Mouse (Mus musculus) liver, adult 2 months (tissue): ENCODE data around the gene Lrrc20. TPM values are rescaled to one million over a fixed set of nuclear protein-coding genes. Genes with fewer than 3 reads are reported as not detected.

Source experiments
- DNase-seq: peaks from one replicate; pipeline ENCODE4 v3.0.0-alpha.2; 2011; ENCODE audit warnings: low read depth, low spot score; ENCODE audit errors: extremely low read depth
- H3K27ac ChIP-seq: fragments of 200-500 bp; replicated peaks from 2 replicates; pipeline ENCODE4 v1.5.1; 2012; ENCODE audit warnings: low read depth, mild to moderate bottlenecking, control low read depth, inconsistent platforms, low read length; ENCODE audit not compliant: insufficient read depth
- H3K27me3 ChIP-seq: fragments of 200-500 bp; 2 replicates; pipeline ENCODE4 v1.6.1; 2012; ENCODE audit warnings: mild to moderate bottlenecking, moderate library complexity, low read length, inconsistent platforms; ENCODE audit not compliant: control insufficient read depth, insufficient read depth
- H3K36me3 ChIP-seq: fragments of 200-500 bp; 2 replicates; pipeline ENCODE4 v1.6.1; 2012; ENCODE audit warnings: low read length, inconsistent platforms; ENCODE audit not compliant: control insufficient read depth, insufficient read depth
- H3K4me1 ChIP-seq: fragments of 200-500 bp; 2 replicates; pipeline ENCODE4 v1.6.1; 2011; ENCODE audit warnings: low read length; ENCODE audit not compliant: control insufficient read depth, insufficient read depth
- H3K4me3 ChIP-seq: fragments of 200-500 bp; 2 replicates; pipeline ENCODE4 v1.5.1; 2011; ENCODE audit warnings: low read depth, mild to moderate bottlenecking, control low read depth, low read length, moderate library complexity; ENCODE audit not compliant: insufficient read depth
- H3K79me2 ChIP-seq: fragments of 200-500 bp; 2 replicates; pipeline ENCODE4 v1.6.1; 2012; ENCODE audit warnings: inconsistent platforms, mild to moderate bottlenecking, low read length, moderate library complexity; ENCODE audit not compliant: control insufficient read depth, insufficient read depth
- H3K9ac ChIP-seq: fragments of 200-500 bp; 2 replicates; pipeline ENCODE4 v1.6.1; 2012; ENCODE audit warnings: low read depth, mild to moderate bottlenecking, control low read depth, inconsistent platforms, low read length
- CTCF ChIP-seq: fragments of 200-500 bp; IDR thresholded peaks from 2 replicates; pipeline ENCODE4 v1.5.1; 2011; ENCODE audit warnings: low read depth, low read length, control low read depth
- POLR2A ChIP-seq: fragments of 200-500 bp; IDR thresholded peaks from 2 replicates; pipeline ENCODE4 v1.6.1; 2011; ENCODE audit warnings: low read length, control low read depth; ENCODE audit not compliant: insufficient read depth; ENCODE audit errors: extremely low read depth
- WGBS: fragments of 180-500 bp; shearing (Covaris S2); methylation state at CpG from one replicate; pipeline ENCODE4 v1.1.7; 2018; 5-methylcytosine and 5-hydroxymethylcytosine counted together
- polyA plus RNA-seq: library from polyadenylated mRNA; depleted of rRNA; stranded (reverse); fragments of >200 nt; gene quantifications from 2 replicates; pipeline ENCODE4 v1.2.3, GENCODE M21; 2012
- total RNA-seq: library from RNA; depleted of rRNA; stranded (reverse); fragments of >200 nt; gene quantifications from 2 replicates; pipeline ENCODE4 v1.2.3, GENCODE M21; 2014

The Lrrc20 gene
- total and polyA plus RNA-seq, 2 experiments: 2.4 to 4.8 TPM

GRCm38 (mm10) chr10:61519491-61519890 is 43.9 kb downstream of the Lrrc20 start:
- Histone ChIP-seq H3K4me3 (no peak overlapping the region), H3K36me3 (no peaks in the 10 kb centered on the region), H3K27me3 (no peaks in the 10 kb centered on the region), H3K9ac (no peak overlapping the region), H3K4me1 (no peaks in the 10 kb centered on the region), H3K27ac (no peak overlapping the region), H3K79me2 (no peaks in the 10 kb centered on the region; the same call in 1 of the 2 replicates)
- TF ChIP-seq POLR2A (no peak), CTCF (no peak)
- DNase-seq: no peak
- WGBS: 80% methylated on average over 2 of the region's 2 CpGs

GRCm38 (mm10) chr10:61520714-61521113 is 45.1 kb downstream of the Lrrc20 start:
- WGBS: 94% methylated on average over 6 of the region's 6 CpGs
- Histone ChIP-seq H3K9ac (no peak overlapping the region), H3K4me3 (no peak overlapping the region), H3K36me3 (no peaks in the 10 kb centered on the region), H3K79me2 (no peaks in the 10 kb centered on the region; the same call in 1 of the 2 replicates), H3K27ac (no peak overlapping the region), H3K27me3 (no peaks in the 10 kb centered on the region), H3K4me1 (no peaks in the 10 kb centered on the region)
- no peak for TF ChIP-seq POLR2A
- no peak for TF ChIP-seq CTCF
- no peak for DNase-seq

DNA sequence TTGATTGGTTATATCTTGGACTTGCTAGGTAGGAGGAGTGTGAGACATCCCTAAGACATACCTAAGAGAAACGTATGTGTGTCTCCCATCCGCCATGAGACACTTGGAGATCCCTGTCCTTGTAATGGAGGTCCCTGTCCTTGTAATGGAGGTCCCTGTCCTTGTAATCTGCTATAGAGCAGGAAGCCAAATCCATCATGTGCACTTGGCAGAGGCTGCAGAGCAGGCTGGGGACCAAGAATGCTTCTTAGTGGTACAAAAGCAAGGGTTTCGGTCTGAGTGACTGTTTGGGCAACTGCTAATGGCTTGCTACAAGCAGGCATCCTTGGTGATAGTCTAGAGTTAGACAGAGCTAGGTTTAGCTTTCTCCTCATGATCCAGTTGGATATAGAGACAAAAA is 55.3 kb downstream of the Lrrc20 start:
- Histone ChIP-seq H3K27me3 (no peaks in the 10 kb centered on the region), H3K79me2 (no peaks in the 10 kb centered on the region), H3K27ac (no peak overlapping the region), H3K36me3 (0 out of 2 replicates have a peak, but pooled peaks cover 2% of the 10 kb centered on the region), H3K4me3 (no peak overlapping the region), H3K4me1 (peaks cover 1% of the 10 kb centered on the region; the same call in 1 of the 2 replicates), H3K9ac (no peak overlapping the region)
- TF ChIP-seq CTCF (no peak), POLR2A (no peak)
- 91% methylated on average over 3 of the region's 3 CpGs for WGBS
- no peak for DNase-seq

GRCm38 (mm10) chr10:61533285-61533684 is 57.7 kb downstream of the Lrrc20 start:
- 97% methylated on average over 7 of the region's 7 CpGs for WGBS
- Histone ChIP-seq H3K36me3 (0 out of 2 replicates have a peak, but pooled peaks cover 1% of the 10 kb centered on the region), H3K27ac (no peak overlapping the region), H3K27me3 (no peaks in the 10 kb centered on the region), H3K4me3 (no peak overlapping the region), H3K4me1 (peaks cover 6% of the 10 kb centered on the region; the same call in 1 of the 2 replicates), H3K79me2 (no peaks in the 10 kb centered on the region), H3K9ac (no peak overlapping the region)
- no peak for DNase-seq
- TF ChIP-seq POLR2A: no peak
- TF ChIP-seq CTCF: no peak

DNA sequence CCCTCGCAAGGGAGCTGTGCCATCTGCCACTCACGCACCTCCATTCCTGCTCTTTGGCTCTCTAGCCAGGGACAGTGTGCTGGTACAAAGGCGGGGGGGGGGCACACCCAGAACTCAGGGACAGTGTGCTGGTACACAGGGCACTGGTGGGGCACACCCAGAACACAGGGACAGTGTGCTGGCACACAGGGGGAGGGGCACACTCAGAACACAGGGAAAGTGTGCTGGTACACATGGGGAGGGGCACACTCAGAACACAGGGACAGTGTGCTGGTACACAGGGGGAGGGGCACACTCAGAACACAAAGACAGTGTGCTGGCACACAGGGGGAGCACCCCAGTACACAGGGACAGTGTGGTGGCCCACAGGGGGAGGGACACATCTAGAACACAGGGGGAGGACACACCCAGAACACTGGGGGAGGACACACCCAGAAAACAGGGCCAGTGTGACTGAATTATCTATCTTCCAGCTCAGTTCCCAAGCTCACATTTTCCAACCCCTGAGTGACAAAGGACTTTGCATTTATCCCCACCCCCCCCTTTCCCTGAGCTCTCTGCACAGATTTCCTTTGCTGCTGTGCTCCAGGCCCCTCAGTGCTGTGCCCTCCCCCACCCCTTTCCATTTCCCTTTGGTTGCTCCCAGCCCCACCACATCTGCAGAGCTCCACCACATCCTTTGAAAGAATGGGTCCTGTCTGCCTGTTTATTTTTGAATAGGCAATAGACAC is 58.9 kb downstream of the Lrrc20 start:
- 92% methylated on average over 3 of the region's 3 CpGs for WGBS
- no peaks in the 10 kb centered on the region for H3K27me3 ChIP-seq
- no peak overlapping the region for H3K9ac ChIP-seq
- H3K79me2 ChIP-seq: no peaks in the 10 kb centered on the region
- no peak for DNase-seq
- no peaks in the 10 kb centered on the region for H3K36me3 ChIP-seq
- TF ChIP-seq CTCF (no peak), POLR2A (no peak)
- H3K27ac ChIP-seq: no peak overlapping the region
- H3K4me1 ChIP-seq: peaks cover 6% of the 10 kb centered on the region; the same call in 1 of the 2 replicates
- no peak overlapping the region for H3K4me3 ChIP-seq

GRCm38 (mm10) chr10:61535441-61535840 is 59.8 kb downstream of the Lrrc20 start:
- WGBS: 93% methylated on average over 4 of the region's 4 CpGs
- no peaks in the 10 kb centered on the region for H3K36me3 ChIP-seq
- H3K4me3 ChIP-seq: no peak overlapping the region
- no peaks in the 10 kb centered on the region for H3K27me3 ChIP-seq
- no peak overlapping the region for H3K27ac ChIP-seq
- no peak for DNase-seq
- no peaks in the 10 kb centered on the region for H3K79me2 ChIP-seq
- H3K4me1 ChIP-seq: peaks cover 6% of the 10 kb centered on the region; the same call in 1 of the 2 replicates
- H3K9ac ChIP-seq: no peak overlapping the region
- TF ChIP-seq POLR2A (no peak), CTCF (no peak)
